In the genomic region with DNA sequence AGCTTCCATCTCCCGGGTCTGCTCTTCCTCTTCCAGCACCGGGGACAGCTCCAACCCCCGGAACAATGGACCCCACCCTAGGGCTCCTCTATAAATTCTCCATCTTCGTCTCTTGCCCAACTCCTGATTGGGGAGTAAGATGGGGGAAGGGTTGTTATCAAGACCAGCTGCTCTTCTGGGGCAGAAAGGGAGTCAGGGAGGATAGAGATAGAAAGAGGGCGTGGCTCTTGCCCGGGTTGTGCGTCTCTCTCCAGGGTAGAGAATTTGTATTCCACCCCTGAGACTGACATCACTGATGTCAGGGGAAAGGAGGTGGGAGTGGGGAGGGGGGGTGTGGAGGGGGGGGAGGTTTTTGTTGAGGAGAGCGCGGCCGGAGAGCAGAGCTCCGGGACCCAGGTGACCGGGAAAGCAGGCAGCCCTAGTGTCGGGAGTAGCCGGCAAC, we compare ENCODE assay signal across 9 mouse cellular contexts. TPM values are rescaled to one million over a fixed set of nuclear protein-coding genes. Genes with fewer than 3 reads are reported as not detected.
DNase-seq lines count a peak whose midpoint lies in the region; ATAC-seq and TF ChIP-seq lines count a peak whose summit lies in the region.
"Had no signal": no experiment of that assay in that cellular context is flagged by ENCODE, and none has a peak within 500 bp of the region (broad histone marks: within the 10 kb centered on the region; RNA-seq: fewer than 3 reads in every experiment).

A gene (plus strand): TSS at position 315 of the 442 bp plus-strand sequence.

- WGBS in heart, embryonic 10.5 days: under 1% methylated on average over 14 of the region's 14 CpGs
- WGBS in cerebellum, adult 2 months: 1% methylated on average over 11 of the region's 14 CpGs
- under 1% methylated on average over 14 of the region's 14 CpGs for WGBS in forebrain, embryonic 14.5 days
- under 1% methylated on average over 14 of the region's 14 CpGs for WGBS in midbrain, embryonic 14.5 days

- H3K27me3 ChIP-seq in heart, embryonic 10.5 days (ENCODE audit: insufficient read depth, poor library complexity, severe bottlenecking): peaks cover 40% of the 10 kb centered on the region
- H3K27me3 ChIP-seq in cerebellum, adult 2 months (ENCODE audit: control insufficient read depth, insufficient read depth, low read length): no peaks in the 10 kb centered on the region
- H3K27me3 ChIP-seq in forebrain, embryonic 14.5 days (replicated peaks; ENCODE audit: control insufficient read depth, insufficient read depth, low read length): no peaks in the 10 kb centered on the region
- H3K27me3 ChIP-seq in midbrain, embryonic 14.5 days (ENCODE audit: control insufficient read depth, insufficient read depth, low read length): no peaks in the 10 kb centered on the region

- peak within 1 kb of the TSS; percentile 90 for H3K9ac ChIP-seq in forebrain, embryonic 14.5 days (ENCODE audit: low read length)
- H3K9ac ChIP-seq in midbrain, embryonic 14.5 days (replicated peaks; ENCODE audit: low read length): peak within 1 kb of the TSS; percentile 95

- H3K27ac ChIP-seq in heart, embryonic 10.5 days: no peak within 1 kb of the TSS
- peak within 1 kb of the TSS; percentile 83 for H3K27ac ChIP-seq in cerebellum, adult 2 months (ENCODE audit: insufficient read depth, low read length)
- H3K27ac ChIP-seq in forebrain, embryonic 14.5 days (ENCODE audit: low read depth, low read length): peak within 1 kb of the TSS; percentile 93
- H3K27ac ChIP-seq in midbrain, embryonic 14.5 days (replicated peaks; ENCODE audit: low read depth, low read length): peak within 1 kb of the TSS; percentile 94

- peak; percentile 93 for ATAC-seq in forebrain, embryonic 14.5 days
- peak; percentile 92 for ATAC-seq in midbrain, embryonic 14.5 days (ENCODE audit: low FRiP score, low TSS enrichment)
- ATAC-seq in inflammation-experienced regulatory T-cells, adult 6 months: no peak

- peaks cover 60% of the 10 kb centered on the region for H3K4me1 ChIP-seq in heart, embryonic 10.5 days
- H3K4me1 ChIP-seq in cerebellum, adult 2 months (ENCODE audit: control insufficient read depth, insufficient read depth, low read length): peaks cover 21% of the 10 kb centered on the region
- peaks cover 44% of the 10 kb centered on the region for H3K4me1 ChIP-seq in forebrain, embryonic 14.5 days (ENCODE audit: control insufficient read depth, insufficient read depth, low read length)
- H3K4me1 ChIP-seq in midbrain, embryonic 14.5 days (ENCODE audit: control insufficient read depth, insufficient read depth, low read length): peaks cover 45% of the 10 kb centered on the region

- no peak for DNase-seq in heart, embryonic 10.5 days (ENCODE audit: low spot score)
- no peak for DNase-seq in heart, postnatal 25 days (ENCODE audit: low spot score)
- DNase-seq in cerebellum, adult 2 months: peak; percentile 81 to 87
- peak; percentile 97 for DNase-seq in forebrain, embryonic 14.5 days (ENCODE audit: low spot score)
- DNase-seq in left cerebral cortex, adult 18-20 months (ENCODE audit: low spot score in 2 of 2): peak; percentile 72 to 78
- peak; percentile 92 for DNase-seq in midbrain, embryonic 14.5 days
- DNase-seq in thymus, postnatal 4 days: no peak

- no peaks in the 10 kb centered on the region for H3K36me3 ChIP-seq in heart, embryonic 10.5 days
- peaks cover 19% of the 10 kb centered on the region for H3K36me3 ChIP-seq in forebrain, embryonic 14.5 days (ENCODE audit: control insufficient read depth, insufficient read depth, low read length)
- H3K36me3 ChIP-seq in midbrain, embryonic 14.5 days (ENCODE audit: control insufficient read depth, insufficient read depth, low read length): peaks cover 24% of the 10 kb centered on the region

- TF ChIP-seq POLR2A in cerebellum, adult 2 months (IDR thresholded peaks at IDR 0.05; ENCODE audit: borderline replicate concordance, insufficient read depth, low read length): peak; percentile 53

- intact Hi-C loops in heart, postnatal 25 days (cut with DNase I): no loop called here

- peak within 1 kb of the TSS; percentile 86 for H3K4me2 ChIP-seq in forebrain, embryonic 14.5 days (ENCODE audit: low read length)
- H3K4me2 ChIP-seq in midbrain, embryonic 14.5 days (ENCODE audit: low read length): peak within 1 kb of the TSS; percentile 96

- no peak for TF ChIP-seq CTCF in cerebellum, adult 2 months (IDR thresholded peaks at IDR 0.05; ENCODE audit: borderline replicate concordance, insufficient read depth, low read depth, low read length)

- H3K4me3 ChIP-seq in heart, embryonic 10.5 days: peak within 1 kb of the TSS; percentile 32
- H3K4me3 ChIP-seq in cerebellum, adult 2 months (replicated peaks; ENCODE audit: insufficient read depth, low read depth, low read length): peak within 1 kb of the TSS; percentile 86
- peak within 1 kb of the TSS; percentile 61 for H3K4me3 ChIP-seq in forebrain, embryonic 14.5 days (ENCODE audit: low read depth, low read length)
- H3K4me3 ChIP-seq in midbrain, embryonic 14.5 days (replicated peaks; ENCODE audit: low read depth, low read length): peak within 1 kb of the TSS; percentile 73

- no peaks in the 10 kb centered on the region for H3K9me3 ChIP-seq in heart, embryonic 10.5 days
- H3K9me3 ChIP-seq in forebrain, embryonic 14.5 days (replicated peaks; ENCODE audit: control insufficient read depth, low read length): no peaks in the 10 kb centered on the region
- no peaks in the 10 kb centered on the region for H3K9me3 ChIP-seq in midbrain, embryonic 14.5 days (ENCODE audit: control insufficient read depth, low read length)

RNA-seq across cellular contexts. Expression of the gene that starts here (rescaled TPM):
- 1.1 and 1.2 TPM in 2 replicates for polyA plus RNA-seq in heart, embryonic 10.5 days (2016; fragmentation: Nextera tagmentation; extraction: Ambion mirVana)
- total RNA-seq in heart, postnatal 25 days (2021): not detected
- polyA plus RNA-seq in cerebellum, adult 2 months (2012; rRNA removed): 112 and 123 TPM in 2 replicates
- 301 and 306 TPM in 2 replicates for polyA plus RNA-seq in forebrain, embryonic 14.5 days (2014; fragmentation: Nextera tagmentation; extraction: Ambion mirVana)
- 100 to 1,000 TPM; 147 to 160 TPM for total RNA-seq in left cerebral cortex, adult 18-20 months (2021)
- polyA plus RNA-seq in midbrain, embryonic 14.5 days (2014; fragmentation: Nextera tagmentation; extraction: Ambion mirVana): 321 and 376 TPM in 2 replicates
- polyA plus RNA-seq in inflammation-experienced regulatory T-cells, adult 6 months (2017; shearing (Covaris generic)): 1 to 10 TPM in 1 of 3 experiments, under 1 TPM in 2; 0.73 to 1.5 (median 0.87) TPM
- polyA plus RNA-seq: spleen, adult 2 months had no signal

Comparison
In these comparisons a context has a peak if more than half of its experiments do, and no peak if none do; other contexts are left out.
1. RNA of the gene that starts here (total RNA-seq): 147 to 160 TPM in left cerebral cortex, adult 18-20 months; not detected in heart, postnatal 25 days; every median in the first group is over 100 times any median in the second.
2. RNA of the gene that starts here (polyA plus RNA-seq): 321 to 376 TPM in midbrain, embryonic 14.5 days, 301 to 306 TPM in forebrain, embryonic 14.5 days and 112 to 123 TPM in cerebellum, adult 2 months; 1.1 to 1.2 TPM in heart, embryonic 10.5 days and 0.73 to 1.5 TPM in inflammation-experienced regulatory T-cells, adult 6 months; every median in the first group is over 10 times any median in the second.
3. DNase-seq: peak in cerebellum, adult 2 months (2 of 2), forebrain, embryonic 14.5 days (single experiment), left cerebral cortex, adult 18-20 months (2 of 2) and midbrain, embryonic 14.5 days (single experiment); none in heart, embryonic 10.5 days (single experiment), heart, postnatal 25 days (single experiment) and thymus, postnatal 4 days (single experiment).
4. H3K4me3 ChIP-seq: peak in every context shown above with its lines; median percentile 86 in cerebellum, adult 2 months; 73 in midbrain, embryonic 14.5 days; 61 in forebrain, embryonic 14.5 days; 32 in heart, embryonic 10.5 days.